Mouse (Mus musculus) stomach, embryonic 16.5 days (tissue): ENCODE measurements around the gene Meox1. TPM values are rescaled to one million over a fixed set of nuclear protein-coding genes. Genes with fewer than 3 reads are reported as not detected.

ENCODE experiments used
- ATAC-seq: fragments of 200-750 bp; cut with Nextera tagmentation; 2 replicates; pipeline ENCODE4 v1.8.0; 2017; ENCODE audit warnings: moderate number of reproducible peaks, moderate TSS enrichment; ENCODE audit not compliant: insufficient read depth, low FRiP score
- H3K27ac ChIP-seq: fragments of 300-500 bp; sonication (generic); 2 replicates; pipeline ENCODE4 v1.5.1; 2014; ENCODE audit warnings: low read length
- H3K27me3 ChIP-seq: fragments of 300-500 bp; sonication (generic); 2 replicates; pipeline ENCODE4 v1.6.1; 2014; ENCODE audit warnings: low read length, control low read depth, mixed read lengths; ENCODE audit not compliant: control insufficient read depth, insufficient read depth
- H3K36me3 ChIP-seq: fragments of 300-500 bp; sonication (generic); 2 replicates; pipeline ENCODE4 v1.6.1; 2014; ENCODE audit warnings: low read length; ENCODE audit not compliant: control insufficient read depth, insufficient read depth
- H3K4me1 ChIP-seq: fragments of 300-500 bp; sonication (generic); 2 replicates; pipeline ENCODE4 v1.6.1; 2014; ENCODE audit warnings: low read length, control low read depth, mixed read lengths; ENCODE audit not compliant: control insufficient read depth, insufficient read depth
- H3K4me2 ChIP-seq: fragments of 300-500 bp; sonication (generic); 2 replicates; pipeline ENCODE4 v1.6.1; 2014; ENCODE audit warnings: low read depth, low read length, mixed read lengths
- H3K4me3 ChIP-seq: fragments of 300-500 bp; sonication (generic); replicated peaks from 2 replicates; pipeline ENCODE4 v1.5.1; 2014; ENCODE audit warnings: mild to moderate bottlenecking, low read length
- H3K9ac ChIP-seq: fragments of 300-500 bp; sonication (generic); 2 replicates; pipeline ENCODE4 v1.6.1; 2014; ENCODE audit warnings: low read length
- H3K9me3 ChIP-seq: fragments of 300-500 bp; sonication (generic); replicated peaks from 2 replicates; pipeline ENCODE4 v1.6.1; 2016; ENCODE audit warnings: low read length, control low read depth; ENCODE audit not compliant: control insufficient read depth
- WGBS: fragments of 180-500 bp; shearing (Covaris S2); extraction: QIAGEN DNeasy Blood & Tissue Kit; methylation state at CpG from one replicate; pipeline ENCODE4 v1.1.7; 2014; 5-methylcytosine and 5-hydroxymethylcytosine counted together
- polyA plus RNA-seq: library from polyadenylated mRNA; unstranded; fragments of >200 nt; fragmentation: Nextera tagmentation; extraction: Ambion mirVana; gene quantifications from 2 replicates; pipeline ENCODE4 v1.2.1, GENCODE M21; 2015

Meox1 gene
- polyA plus RNA-seq, 1 experiment from 2014 or later, result 6.0 TPM

DNA sequence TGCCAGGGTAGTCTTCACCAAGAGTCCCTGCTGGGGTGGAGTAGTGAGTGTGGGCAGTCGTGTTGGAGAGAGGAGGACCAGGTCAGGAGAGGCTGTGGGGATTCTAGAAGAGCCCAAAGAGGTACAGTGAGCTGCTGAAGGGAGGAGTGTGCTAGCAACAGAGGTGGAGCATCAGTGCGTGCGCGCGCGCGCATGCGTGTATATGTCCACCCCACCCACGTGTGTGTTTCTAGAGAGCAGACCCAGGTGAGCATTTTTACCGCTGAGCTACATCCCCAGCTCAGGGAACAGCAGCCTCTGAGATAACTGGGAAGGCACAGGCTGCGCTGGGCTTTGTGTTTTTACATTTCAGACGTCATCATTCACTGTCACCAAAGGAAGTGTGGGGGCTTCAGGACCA, 7.7 kb downstream of the Meox1 start:
- H3K27ac ChIP-seq, result peak overlapping the region; percentile 65; the same call in 1 of the 2 replicates

DNA sequence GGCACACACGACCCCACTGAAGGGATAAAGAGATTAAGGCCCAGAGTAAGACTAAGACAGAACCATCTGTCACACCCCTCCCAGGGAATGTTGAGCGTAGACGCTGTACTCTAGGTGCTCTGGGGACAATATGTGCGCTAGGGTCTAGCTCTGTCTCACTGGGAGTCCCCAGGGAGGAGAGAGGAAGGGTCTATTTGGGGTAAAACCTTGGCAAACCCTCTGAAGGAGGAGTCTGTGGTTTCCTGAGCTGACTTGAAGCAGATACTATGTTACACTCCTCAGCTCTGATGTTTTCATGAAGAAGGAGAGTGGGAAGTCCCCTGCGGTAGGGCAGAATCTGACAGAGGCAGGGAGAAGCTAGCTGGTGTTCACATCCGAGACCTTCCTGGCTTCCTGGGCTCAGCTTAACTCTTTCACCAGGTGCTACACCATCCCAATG, 8.3 kb downstream of the Meox1 start:
- H3K27ac ChIP-seq, result peak overlapping the region; percentile 65
- H3K9ac ChIP-seq, result no peak overlapping the region
- H3K36me3 ChIP-seq, result no peaks in the 10 kb centered on the region
- no peaks in the 10 kb centered on the region for H3K9me3 ChIP-seq
- 38% methylated on average over 6 of the region's 6 CpGs for WGBS
- H3K4me1 ChIP-seq, result peaks cover 38% of the 10 kb centered on the region
- no peak overlapping the region for H3K4me2 ChIP-seq
- no peak for ATAC-seq
- no peak overlapping the region for H3K4me3 ChIP-seq
- H3K27me3 ChIP-seq, result no peaks in the 10 kb centered on the region

More for the DNA sequence above, 7.7 kb downstream of the Meox1 start:
- H3K27me3 ChIP-seq, result no peaks in the 10 kb centered on the region
- no peak for ATAC-seq
- no peak overlapping the region for H3K4me2 ChIP-seq
- no peaks in the 10 kb centered on the region for H3K9me3 ChIP-seq
- H3K4me3 ChIP-seq, result no peak overlapping the region
- no peaks in the 10 kb centered on the region for H3K36me3 ChIP-seq
- H3K9ac ChIP-seq, result no peak overlapping the region
- peaks cover 34% of the 10 kb centered on the region for H3K4me1 ChIP-seq
- WGBS, result 71% methylated on average over 12 of the region's 12 CpGs

DNA sequence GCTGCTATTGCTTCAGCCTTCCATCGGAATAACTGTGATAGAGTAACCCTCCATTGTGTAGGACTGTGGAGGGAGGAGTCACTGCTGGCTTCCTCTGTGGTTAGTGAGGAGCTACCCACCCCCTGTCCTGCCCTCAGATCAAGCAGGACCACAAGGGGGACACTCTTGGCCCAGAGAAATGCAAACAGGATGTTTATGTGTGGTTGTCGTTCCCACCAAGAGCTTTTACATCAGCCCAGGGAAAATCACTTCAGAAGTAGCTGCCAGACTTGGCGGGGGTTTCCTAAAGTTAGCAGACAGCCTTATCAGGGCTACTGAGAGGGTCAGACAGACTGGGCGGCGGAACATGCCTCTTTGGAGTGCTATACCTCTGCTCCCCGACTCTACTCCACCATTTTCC, 8.9 kb downstream of the Meox1 start:
- Histone ChIP-seq H3K4me2 (no peak overlapping the region), H3K27ac (peak overlapping the region; percentile 65), H3K9ac (no peak overlapping the region), H3K36me3 (no peaks in the 10 kb centered on the region), H3K27me3 (no peaks in the 10 kb centered on the region), H3K4me1 (peaks cover 44% of the 10 kb centered on the region), H3K4me3 (no peak overlapping the region), H3K9me3 (no peaks in the 10 kb centered on the region)
- WGBS, result 20% methylated on average over 6 of the region's 6 CpGs
- ATAC-seq, result 0 out of 2 replicates have a peak, but pooled peaks have one; percentile 23

DNA sequence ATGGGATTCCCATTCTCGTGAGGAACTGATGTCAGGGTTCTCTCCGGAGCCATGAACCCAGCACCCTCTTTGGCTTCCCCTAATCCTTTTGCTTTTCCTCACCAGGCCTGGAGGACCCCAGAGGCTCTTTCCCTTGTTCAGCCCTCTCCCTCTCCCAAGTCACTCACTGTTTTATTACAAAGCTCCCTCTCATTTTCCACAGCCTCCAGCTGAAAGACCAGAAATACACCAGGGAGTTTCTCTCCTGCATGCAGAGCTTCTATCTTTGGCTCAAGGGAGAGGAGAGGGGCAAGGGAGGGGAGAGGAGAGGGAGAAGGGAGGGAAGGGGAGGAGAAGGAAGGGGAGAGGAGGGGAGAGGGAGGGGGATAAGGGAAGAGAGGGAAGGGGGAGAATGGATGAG, 10.3 kb downstream of the Meox1 start:
- H3K9me3 ChIP-seq, result no peaks in the 10 kb centered on the region
- H3K27me3 ChIP-seq, result no peaks in the 10 kb centered on the region
- peaks cover 47% of the 10 kb centered on the region for H3K4me1 ChIP-seq
- 0 out of 2 replicates have a peak overlapping the region, but pooled peaks have one; percentile 7 for H3K9ac ChIP-seq
- no peak overlapping the region for H3K4me3 ChIP-seq
- no peak for ATAC-seq
- 70% methylated on average over 2 of the region's 2 CpGs for WGBS
- H3K36me3 ChIP-seq, result no peaks in the 10 kb centered on the region
- no peak overlapping the region for H3K4me2 ChIP-seq
- no peak overlapping the region; the same call in 1 of the 2 replicates for H3K27ac ChIP-seq

DNA sequence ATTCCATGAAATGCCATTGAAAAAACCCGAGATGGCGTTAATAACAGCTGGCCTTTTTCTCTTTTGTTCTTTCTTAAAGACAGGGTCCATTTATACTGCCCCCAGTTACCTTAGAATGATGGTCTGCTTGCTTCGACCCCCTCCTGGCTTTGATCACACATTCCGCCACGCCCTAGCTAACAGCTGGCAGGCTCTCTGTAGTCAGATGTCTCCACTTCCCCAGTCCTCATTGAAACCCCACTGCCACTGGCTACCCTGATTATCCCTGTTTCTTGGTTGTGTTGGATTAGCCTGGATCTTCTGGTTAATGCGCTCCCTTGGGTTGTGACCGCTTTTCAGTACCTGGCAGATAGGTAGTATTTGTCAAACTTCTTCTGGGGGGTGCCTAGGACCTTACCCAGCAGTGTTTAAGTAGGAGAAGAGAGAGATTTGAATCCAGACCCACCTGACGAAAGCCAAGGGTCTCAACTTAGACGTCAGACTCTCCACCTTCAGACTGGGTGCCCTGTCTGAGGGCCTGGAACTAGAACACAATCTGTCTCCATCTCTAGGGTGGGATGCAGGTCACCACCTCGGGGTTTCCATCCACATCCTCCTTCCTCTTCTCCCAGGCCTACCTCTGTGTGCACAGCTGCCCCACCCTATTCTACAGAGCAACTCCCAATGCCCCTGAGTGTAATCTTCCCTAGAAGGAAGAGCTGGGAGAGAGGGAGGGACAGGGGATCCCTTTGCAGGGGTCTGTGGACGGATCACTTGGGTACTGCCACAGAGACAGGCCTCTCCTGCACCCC, 11.5 kb downstream of the Meox1 start:
- no peak overlapping the region for H3K4me3 ChIP-seq
- no peaks in the 10 kb centered on the region for H3K9me3 ChIP-seq
- H3K4me1 ChIP-seq, result peaks cover 55% of the 10 kb centered on the region
- WGBS, result 76% methylated on average over 11 of the region's 11 CpGs
- H3K4me2 ChIP-seq, result no peak overlapping the region
- no peak overlapping the region for H3K9ac ChIP-seq
- H3K27me3 ChIP-seq, result no peaks in the 10 kb centered on the region
- no peaks in the 10 kb centered on the region for H3K36me3 ChIP-seq
- no peak for ATAC-seq
- H3K27ac ChIP-seq, result no peak overlapping the region

DNA sequence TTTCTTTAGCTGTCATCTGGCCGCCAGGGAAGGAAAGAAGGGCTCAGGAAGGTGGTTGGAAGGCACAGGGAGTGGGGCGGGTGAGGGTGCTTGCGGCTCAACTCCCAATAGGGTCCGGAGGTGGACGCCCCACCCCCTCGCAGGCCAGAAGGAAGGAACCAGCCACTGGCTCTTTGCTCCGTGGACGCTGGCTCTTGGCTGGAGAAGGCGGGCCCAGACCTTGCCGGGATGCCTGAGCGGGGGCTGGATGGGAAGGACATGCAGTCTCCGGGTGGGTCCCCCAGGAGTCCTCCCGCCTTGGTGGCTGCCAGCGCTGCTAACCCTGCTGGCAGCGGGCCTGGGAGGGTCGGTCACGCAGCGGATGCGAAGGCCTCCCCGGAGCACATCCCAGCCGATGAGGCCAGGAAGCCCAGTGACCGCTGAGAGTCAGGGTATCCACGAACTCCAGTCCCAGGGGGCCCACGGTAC, 12.5 kb downstream of the Meox1 start:
- H3K9ac ChIP-seq, result peak overlapping the region; percentile 54
- H3K36me3 ChIP-seq, result no peaks in the 10 kb centered on the region
- H3K4me1 ChIP-seq, result peaks cover 58% of the 10 kb centered on the region
- H3K4me2 ChIP-seq, result peak overlapping the region; percentile 48
- ATAC-seq, result peak; percentile 75
- H3K4me3 ChIP-seq, result peak overlapping the region; percentile 32
- H3K27ac ChIP-seq, result peak overlapping the region; percentile 87
- WGBS, result 3% methylated on average over 24 of the region's 24 CpGs
- H3K27me3 ChIP-seq, result no peaks in the 10 kb centered on the region
- H3K9me3 ChIP-seq, result no peaks in the 10 kb centered on the region

DNA sequence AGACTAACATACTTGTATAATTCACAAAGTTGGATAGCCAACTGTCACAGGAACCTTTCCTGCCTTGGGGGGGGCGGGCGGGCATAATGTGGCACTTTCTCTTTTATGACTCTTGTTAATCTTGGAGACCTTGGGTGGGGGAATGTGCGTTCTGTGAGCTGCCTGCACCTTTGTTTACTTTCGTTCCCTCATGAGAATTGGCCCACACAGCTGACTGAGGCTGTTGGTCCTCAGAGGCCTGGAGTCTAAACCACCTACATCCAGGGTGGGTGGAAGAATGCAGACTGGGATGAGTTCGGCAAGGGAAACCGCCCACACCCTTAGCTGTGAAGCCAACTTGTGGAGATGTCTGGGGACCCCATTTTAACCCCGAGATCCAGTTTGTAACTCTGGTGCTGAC, 13.0 kb downstream of the Meox1 start:
- peak overlapping the region; percentile 48 for H3K4me2 ChIP-seq
- no peaks in the 10 kb centered on the region for H3K27me3 ChIP-seq
- peak; percentile 22; the same call in 1 of the 2 replicates for ATAC-seq
- H3K36me3 ChIP-seq, result no peaks in the 10 kb centered on the region
- H3K4me1 ChIP-seq, result peaks cover 56% of the 10 kb centered on the region
- no peaks in the 10 kb centered on the region for H3K9me3 ChIP-seq
- H3K4me3 ChIP-seq, result 0 out of 2 replicates have a peak overlapping the region, but pooled peaks have one; percentile 32
- H3K9ac ChIP-seq, result peak overlapping the region; percentile 54
- peak overlapping the region; percentile 87 for H3K27ac ChIP-seq
- 23% methylated on average over 7 of the region's 7 CpGs for WGBS

DNA sequence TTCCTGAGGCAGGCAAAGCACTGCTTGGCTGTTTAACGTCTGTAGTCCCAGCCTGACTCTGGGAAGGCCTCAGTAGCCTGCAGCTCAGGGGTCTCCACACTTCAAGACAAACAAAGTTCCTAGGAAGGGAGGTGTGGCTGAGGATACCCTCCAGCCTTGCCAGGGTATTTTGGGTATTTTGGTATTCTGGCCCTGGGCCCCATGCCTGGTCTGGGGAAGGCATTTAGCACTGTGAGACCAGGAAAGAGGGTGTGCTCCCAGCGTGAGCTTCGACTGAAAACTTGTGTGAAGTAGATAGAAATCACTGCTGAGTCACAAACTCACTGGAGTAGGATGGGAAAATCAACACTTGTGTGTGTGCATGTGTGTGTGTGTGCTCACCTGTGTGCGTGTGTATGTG, 14.5 kb downstream of the Meox1 start:
- 62% methylated on average over 4 of the region's 4 CpGs for WGBS
- Histone ChIP-seq H3K36me3 (no peaks in the 10 kb centered on the region), H3K27ac (peak overlapping the region; percentile 29; the same call in 1 of the 2 replicates), H3K4me1 (peaks cover 48% of the 10 kb centered on the region), H3K4me2 (no peak overlapping the region), H3K9ac (no peak overlapping the region), H3K27me3 (no peaks in the 10 kb centered on the region), H3K9me3 (no peaks in the 10 kb centered on the region), H3K4me3 (no peak overlapping the region)
- ATAC-seq, result no peak

DNA sequence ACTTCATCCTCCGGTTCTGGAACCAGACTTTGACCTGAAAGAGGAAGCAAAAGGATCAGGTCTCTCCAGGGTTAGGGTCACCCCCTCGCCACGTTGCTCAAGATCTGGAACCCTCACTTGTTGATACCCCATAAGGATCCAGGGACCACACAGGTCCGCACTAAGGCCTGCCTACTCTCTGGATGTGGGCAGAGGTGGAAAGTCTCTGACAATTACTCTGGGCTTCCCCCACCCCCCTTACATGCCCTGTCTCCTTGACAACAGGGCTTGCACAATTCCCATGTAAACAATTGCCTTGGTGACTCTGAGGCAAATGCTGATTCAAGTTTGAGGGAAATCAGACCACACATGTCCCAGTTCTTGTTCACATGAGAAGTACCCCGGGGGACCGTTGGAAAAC, 15.5 kb downstream of the Meox1 start:
- Histone ChIP-seq H3K9me3 (no peaks in the 10 kb centered on the region), H3K27ac (no peak overlapping the region), H3K4me3 (no peak overlapping the region), H3K36me3 (no peaks in the 10 kb centered on the region), H3K9ac (no peak overlapping the region), H3K27me3 (no peaks in the 10 kb centered on the region), H3K4me2 (no peak overlapping the region; the same call in 1 of the 2 replicates), H3K4me1 (peaks cover 54% of the 10 kb centered on the region)
- WGBS, result 40% methylated on average over 6 of the region's 6 CpGs
- ATAC-seq, result no peak
